Mouse (Mus musculus) thymus, adult 2 months (tissue): ENCODE results near the gene Hspbp1.

Experiments used
- CTCF ChIP-seq: fragments of 200-500 bp; IDR thresholded peaks from 2 replicates; pipeline ENCODE4 v1.5.1; 2012; ENCODE audit warnings: mild to moderate bottlenecking, control low read depth, low read length, moderate library complexity, borderline replicate concordance; ENCODE audit not compliant: control insufficient read depth, poor library complexity, insufficient read depth; ENCODE audit errors: extremely low read depth
- POLR2A ChIP-seq: fragments of 200-500 bp; IDR thresholded peaks from 2 replicates; pipeline ENCODE4 v1.6.1; 2012; ENCODE audit warnings: mild to moderate bottlenecking, low read length, control low read depth, moderate library complexity; ENCODE audit not compliant: control insufficient read depth, poor library complexity, insufficient read depth; ENCODE audit errors: extremely low read depth

DNA sequence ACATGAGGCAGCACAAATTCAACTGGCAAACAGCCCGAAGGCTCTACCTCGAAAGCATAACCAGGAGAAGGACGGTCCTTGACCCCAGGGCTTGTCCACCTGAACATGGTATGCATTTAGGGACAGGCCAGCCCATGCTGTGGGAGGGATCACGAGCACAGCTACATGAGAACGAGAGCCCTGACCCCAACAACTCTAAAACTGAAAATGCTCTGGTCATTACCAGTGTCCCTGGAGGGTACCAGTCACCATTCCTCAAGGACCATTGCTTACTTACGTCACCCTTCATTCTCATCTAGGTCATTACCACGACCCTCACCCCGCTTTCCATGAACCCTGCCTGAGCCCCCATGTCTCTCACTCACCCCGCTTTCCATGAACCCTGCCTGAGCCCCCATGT lies 15.7 kb downstream of the Hspbp1 start:
- TF ChIP-seq POLR2A (no peak), CTCF (no peak)
